Mouse (Mus musculus) common myeloid progenitor, adult 5-6 weeks (primary cell): ENCODE measurements around the gene Npff. TPM values are rescaled to one million over a fixed set of nuclear protein-coding genes. Genes with fewer than 3 reads are reported as not detected.
A peak's percentile ranks its signal among the peaks of the same experiment; 100 is the strongest.

Source experiments
- ATAC-seq: replicated peaks from 2 replicates; pipeline ENCODE4 v1.8.0; 2016; ENCODE audit warnings: low read depth, mild to moderate bottlenecking, moderate TSS enrichment, inconsistent platforms; ENCODE audit not compliant: poor library complexity, severe bottlenecking
- total RNA-seq: library from RNA; stranded (forward); fragments of 200-1000, 187-1606 nt; gene quantifications from 2 replicates; pipeline ENCODE4 v1.2.3, GENCODE M21; 2017

Gene Npff
- 0.50 and 0.68 TPM in 2 replicates for total RNA-seq

GRCm38 (mm10) chr15:102524892-102525485, at the start of gene Npff:
Gene Npff, minus strand, starts transcription at chr15:102524942.
- peak; percentile 83 for ATAC-seq

- ATAC-seq, result no peak
Measured at GRCm38 (mm10) chr15:102572081-102572480, 47.3 kb upstream of the Npff start.

GRCm38 (mm10) chr15:102567849-102568248, 43.1 kb upstream of the Npff start:
- no peak for ATAC-seq

GRCm38 (mm10) chr15:102563681-102564080, 38.9 kb upstream of the Npff start:
- ATAC-seq, result no peak

GRCm38 (mm10) chr15:102563061-102563460, 38.3 kb upstream of the Npff start:
- ATAC-seq, result no peak

- ATAC-seq, result no peak
Measured at GRCm38 (mm10) chr15:102562491-102562890, 37.7 kb upstream of the Npff start.

- ATAC-seq, result no peak
Measured at GRCm38 (mm10) chr15:102557580-102557979, 32.8 kb upstream of the Npff start.

GRCm38 (mm10) chr15:102555581-102555980, 30.8 kb upstream of the Npff start:
- no peak for ATAC-seq

- no peak for ATAC-seq
Measured at GRCm38 (mm10) chr15:102552599-102552998, 27.9 kb upstream of the Npff start.

- ATAC-seq, result no peak
Measured at GRCm38 (mm10) chr15:102547478-102547877, 22.7 kb upstream of the Npff start.

GRCm38 (mm10) chr15:102546677-102547427, 22.1 kb upstream of the Npff start:
- no peak for ATAC-seq

- ATAC-seq, result no peak
Measured at GRCm38 (mm10) chr15:102546246-102546645, 21.5 kb upstream of the Npff start.

- ATAC-seq, result no peak
Measured at GRCm38 (mm10) chr15:102544801-102545200, 20.1 kb upstream of the Npff start.

GRCm38 (mm10) chr15:102533926-102534325, 9.2 kb upstream of the Npff start:
- no peak for ATAC-seq

GRCm38 (mm10) chr15:102532106-102532900, 7.6 kb upstream of the Npff start:
- no peak for ATAC-seq

GRCm38 (mm10) chr15:102531586-102531985, 6.8 kb upstream of the Npff start:
- ATAC-seq, result no peak

GRCm38 (mm10) chr15:102530566-102530965, 5.8 kb upstream of the Npff start:
- no peak for ATAC-seq

GRCm38 (mm10) chr15:102528396-102528795, 3.7 kb upstream of the Npff start:
- no peak for ATAC-seq

- ATAC-seq, result no peak
Measured at GRCm38 (mm10) chr15:102527936-102528335, 3.2 kb upstream of the Npff start.

GRCm38 (mm10) chr15:102526111-102527002, 1.6 kb upstream of the Npff start:
- ATAC-seq, result no peak
